ENCODE assay signal across 20 mouse cellular contexts in the genomic region with DNA sequence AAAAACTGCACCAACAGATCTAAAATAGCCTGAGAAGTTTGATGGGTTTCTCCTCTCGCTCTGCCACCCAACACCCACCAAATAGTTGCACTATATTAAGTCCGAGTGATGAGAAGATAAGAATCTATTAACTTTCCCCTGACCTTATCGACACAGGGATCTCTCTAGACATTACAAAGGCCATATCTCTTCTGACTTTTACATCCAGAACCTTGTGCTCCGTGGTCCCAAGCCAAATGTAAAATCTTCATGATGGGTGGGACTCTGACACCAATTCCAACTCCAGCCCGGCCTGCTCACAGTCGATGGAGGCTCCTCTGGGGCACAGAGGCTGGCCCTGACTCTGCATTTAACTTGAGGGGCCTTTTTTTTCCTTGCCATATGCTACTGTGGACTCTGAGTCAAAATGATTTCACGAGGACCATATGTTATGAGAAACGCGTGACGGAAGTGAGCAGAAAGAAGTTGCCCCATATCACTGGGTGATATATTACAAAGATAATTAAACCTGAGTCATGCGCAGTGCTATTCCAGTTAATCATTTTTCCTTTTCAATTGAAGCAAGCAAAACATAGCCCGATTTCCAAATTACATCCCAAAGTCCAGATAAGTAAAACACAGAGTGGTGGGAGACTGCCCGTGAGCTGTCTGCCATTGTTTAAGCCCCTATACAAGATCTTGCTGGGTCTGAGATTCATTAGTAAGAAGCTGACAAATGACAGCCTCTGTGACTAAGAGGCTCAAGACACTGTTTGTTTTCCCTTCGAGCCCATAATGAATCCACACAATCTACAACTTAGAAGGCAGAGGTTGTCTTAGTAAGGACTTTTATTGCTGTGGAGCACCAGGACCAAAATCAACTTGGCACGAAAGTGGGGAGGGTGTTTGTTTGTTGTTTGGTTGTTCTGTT.
DNase-seq lines count a peak whose midpoint lies in the region; ATAC-seq and TF ChIP-seq lines count a peak whose summit lies in the region.
"Had no signal": no experiment of that assay in that cellular context is flagged by ENCODE, and none has a peak within 500 bp of the region (broad histone marks: within the 10 kb centered on the region; RNA-seq: fewer than 3 reads in every experiment).

No protein-coding gene starts in this region.

- no peak for TF ChIP-seq CTCF in hindbrain, postnatal 0 days (IDR thresholded peaks at IDR 0.05; ENCODE audit: low read depth)
- no peak for TF ChIP-seq CTCF in kidney, postnatal 0 days (IDR thresholded peaks at IDR 0.05; ENCODE audit: low read depth)

- 0 out of 2 replicates have a peak overlapping the region, but pooled peaks have one; percentile 44 for H3K27ac ChIP-seq in hindbrain, embryonic 13.5 days
- H3K27ac ChIP-seq in hindbrain, postnatal 0 days, result no peak overlapping the region
- H3K27ac ChIP-seq in kidney, postnatal 0 days, result peak overlapping the region; percentile 54; the same call in 1 of the 2 replicates
- no peak overlapping the region for H3K27ac ChIP-seq in intestine, embryonic 15.5 days
- no peak overlapping the region for H3K27ac ChIP-seq in stomach, embryonic 16.5 days (ENCODE audit: low read length)
- H3K27ac ChIP-seq: embryonic facial prominence, embryonic 13.5 days; gastrocnemius, adult 2 months had no signal

- H3K4me2 ChIP-seq in hindbrain, embryonic 13.5 days, result no peak overlapping the region
- H3K4me2 ChIP-seq in hindbrain, postnatal 0 days (ENCODE audit: low read depth, low read length), result no peak overlapping the region
- H3K4me2 ChIP-seq in kidney, postnatal 0 days (ENCODE audit: low read length), result no peak overlapping the region
- no peak overlapping the region for H3K4me2 ChIP-seq in intestine, embryonic 15.5 days (replicated peaks)
- H3K4me2 ChIP-seq in stomach, embryonic 16.5 days (ENCODE audit: low read depth, low read length), result no peak overlapping the region
- H3K4me2 ChIP-seq: embryonic facial prominence, embryonic 13.5 days; heart, embryonic 11.5 days had no signal

- H3K9me3 ChIP-seq in hindbrain, embryonic 13.5 days, result no peaks in the 10 kb centered on the region
- no peaks in the 10 kb centered on the region for H3K9me3 ChIP-seq in hindbrain, postnatal 0 days (ENCODE audit: low read length)
- H3K9me3 ChIP-seq in kidney, postnatal 0 days (replicated peaks; ENCODE audit: low read length), result no peaks in the 10 kb centered on the region
- no peaks in the 10 kb centered on the region for H3K9me3 ChIP-seq in intestine, embryonic 15.5 days
- H3K9me3 ChIP-seq in stomach, embryonic 16.5 days (replicated peaks; ENCODE audit: control insufficient read depth, low read length), result no peaks in the 10 kb centered on the region
- H3K9me3 ChIP-seq: embryonic facial prominence, embryonic 13.5 days had no signal

- H3K9ac ChIP-seq in hindbrain, embryonic 13.5 days, result no peak overlapping the region
- H3K9ac ChIP-seq in hindbrain, postnatal 0 days (replicated peaks; ENCODE audit: low read length), result no peak overlapping the region
- no peak overlapping the region for H3K9ac ChIP-seq in kidney, postnatal 0 days (ENCODE audit: low read depth, low read length)
- H3K9ac ChIP-seq in intestine, embryonic 15.5 days, result no peak overlapping the region
- no peak overlapping the region for H3K9ac ChIP-seq in stomach, embryonic 16.5 days (ENCODE audit: low read length)
- H3K9ac ChIP-seq: embryonic facial prominence, embryonic 13.5 days; liver, postnatal 0 days had no signal

- DNase-seq in hindbrain, postnatal 0 days (ENCODE audit: low spot score), result no peak
- peak; percentile 33 for DNase-seq in kidney, postnatal 0 days (ENCODE audit: low spot score)
- no peak for DNase-seq in kidney, postnatal 14 days
- DNase-seq in gastrocnemius, adult 18-20 months (ENCODE audit: low spot score), result no peak
- DNase-seq in T-cell, adult 2 months (ENCODE audit: low spot score), result no peak
- DNase-seq: adrenal gland, adult 2 months; cerebellum, adult 8-10 months; gastrocnemius, adult 2 months; heart, postnatal 10 days; liver, postnatal 0 days; lung, postnatal 10 days; midbrain, embryonic 14.5 days; thymus, postnatal 25 days had no signal

- no peaks in the 10 kb centered on the region for H3K36me3 ChIP-seq in hindbrain, embryonic 13.5 days
- H3K36me3 ChIP-seq in hindbrain, postnatal 0 days (ENCODE audit: insufficient read depth, low read length), result no peaks in the 10 kb centered on the region
- H3K36me3 ChIP-seq in kidney, postnatal 0 days (ENCODE audit: insufficient read depth, low read length), result no peaks in the 10 kb centered on the region
- H3K36me3 ChIP-seq in intestine, embryonic 15.5 days, result no peaks in the 10 kb centered on the region
- no peaks in the 10 kb centered on the region for H3K36me3 ChIP-seq in stomach, embryonic 16.5 days (ENCODE audit: control insufficient read depth, insufficient read depth, low read length)
- H3K36me3 ChIP-seq: embryonic facial prominence, embryonic 13.5 days had no signal

- H3K4me3 ChIP-seq in hindbrain, embryonic 13.5 days, result no peak overlapping the region
- H3K4me3 ChIP-seq in hindbrain, postnatal 0 days (ENCODE audit: low read length), result no peak overlapping the region
- no peak overlapping the region for H3K4me3 ChIP-seq in kidney, postnatal 0 days (replicated peaks; ENCODE audit: low read depth, low read length)
- no peak overlapping the region for H3K4me3 ChIP-seq in intestine, embryonic 15.5 days (replicated peaks)
- H3K4me3 ChIP-seq in stomach, embryonic 16.5 days (replicated peaks; ENCODE audit: low read length), result no peak overlapping the region
- H3K4me3 ChIP-seq: embryonic facial prominence, embryonic 13.5 days; gastrocnemius, adult 2 months; myocyte had no signal

- WGBS in hindbrain, embryonic 13.5 days, result 58% methylated on average over 15 of the region's 15 CpGs
- WGBS in hindbrain, postnatal 0 days, result 55% methylated on average over 15 of the region's 15 CpGs
- WGBS in kidney, postnatal 0 days, result 35% methylated on average over 15 of the region's 15 CpGs
- 65% methylated on average over 15 of the region's 15 CpGs for WGBS in intestine, embryonic 15.5 days
- WGBS in stomach, embryonic 16.5 days, result 62% methylated on average over 15 of the region's 15 CpGs

- H3K4me1 ChIP-seq in hindbrain, embryonic 13.5 days (replicated peaks), result peaks cover 15% of the 10 kb centered on the region
- H3K4me1 ChIP-seq in hindbrain, postnatal 0 days (ENCODE audit: insufficient read depth, low read length), result no peaks in the 10 kb centered on the region
- H3K4me1 ChIP-seq in kidney, postnatal 0 days (replicated peaks; ENCODE audit: insufficient read depth, low read length), result peaks cover 11% of the 10 kb centered on the region
- H3K4me1 ChIP-seq in intestine, embryonic 15.5 days (replicated peaks), result no peaks in the 10 kb centered on the region
- no peaks in the 10 kb centered on the region for H3K4me1 ChIP-seq in stomach, embryonic 16.5 days (ENCODE audit: control insufficient read depth, insufficient read depth, low read length)

- ATAC-seq in hindbrain, embryonic 13.5 days (ENCODE audit: low FRiP score), result no peak
- no peak for ATAC-seq in hindbrain, postnatal 0 days
- ATAC-seq in kidney, postnatal 0 days (replicated peaks; ENCODE audit: low FRiP score, low read depth), result 0 out of 2 replicates have a peak, but pooled peaks have one; percentile 16
- ATAC-seq in intestine, embryonic 15.5 days, result peak; percentile 59
- ATAC-seq in stomach, embryonic 16.5 days (ENCODE audit: insufficient read depth, low FRiP score), result 0 out of 2 replicates have a peak, but pooled peaks have one; percentile 37
- ATAC-seq: forebrain, embryonic 16.5 days; liver, postnatal 0 days had no signal

- H3K27me3 ChIP-seq in hindbrain, embryonic 13.5 days, result no peaks in the 10 kb centered on the region
- no peaks in the 10 kb centered on the region for H3K27me3 ChIP-seq in hindbrain, postnatal 0 days (ENCODE audit: insufficient read depth, low read length)
- no peaks in the 10 kb centered on the region for H3K27me3 ChIP-seq in kidney, postnatal 0 days (ENCODE audit: insufficient read depth, low read length)
- no peaks in the 10 kb centered on the region for H3K27me3 ChIP-seq in intestine, embryonic 15.5 days (replicated peaks)
- no peaks in the 10 kb centered on the region for H3K27me3 ChIP-seq in stomach, embryonic 16.5 days (ENCODE audit: control insufficient read depth, insufficient read depth, low read length)
- H3K27me3 ChIP-seq: embryonic facial prominence, embryonic 13.5 days had no signal

Comparison
In these comparisons a context has a peak if more than half of its experiments do, and no peak if none do; other contexts are left out.
1. H3K27ac ChIP-seq: peak in hindbrain, embryonic 13.5 days (single experiment) and kidney, postnatal 0 days (single experiment); none in hindbrain, postnatal 0 days (single experiment), intestine, embryonic 15.5 days (single experiment) and stomach, embryonic 16.5 days (single experiment).
2. ATAC-seq: peak in kidney, postnatal 0 days (single experiment), intestine, embryonic 15.5 days (single experiment) and stomach, embryonic 16.5 days (single experiment); none in hindbrain, embryonic 13.5 days (single experiment) and hindbrain, postnatal 0 days (single experiment).